Mouse (Mus musculus): ENCODE measurements around the gene Senp2.

GRCm38 (mm10) chr16:21986191-21986590, 23.1 kb upstream of the Senp2 start:
- TF ChIP-seq CTCF (conservative IDR thresholded peaks at IDR 0.05; ENCODE audit: insufficient read depth, insufficient read length, low read depth, low read length) (no peak), POLR2A (IDR thresholded peaks at IDR 0.05; ENCODE audit: low read depth, low read length) (no peak)
